Mouse (Mus musculus) C2C12 (cell line): ENCODE data around the gene Olfr191.

ENCODE experiments used
- CTCF ChIP-seq: IDR thresholded peaks from one replicate; pipeline ENCODE4 v1.5.1; 2011; ENCODE audit not compliant: control insufficient read depth, insufficient read depth, insufficient read length
- MAX ChIP-seq: IDR thresholded peaks from one replicate; pipeline ENCODE4 v1.6.1; 2011; ENCODE audit warnings: mild to moderate bottlenecking, control low read depth

- TF ChIP-seq CTCF (no peak), MAX (no peak)
Observed at GRCm38 (mm10) chr16:59077905-59078304, 11.7 kb downstream of the Olfr191 start, which contains the start of gene Olfr190.
